Mouse (Mus musculus) forebrain, embryonic 11.5 days (tissue): ENCODE results near the gene Sult2a4. TPM values are rescaled to one million over a fixed set of nuclear protein-coding genes. Genes with fewer than 3 reads are reported as not detected.
"Not testable (repeated sequence)": the region's sequence is repeated elsewhere in the genome, so short reads cannot be mapped to it uniquely, and the experiment has no call there.

Source experiments
- ATAC-seq: fragments of 200-750 bp; cut with Nextera tagmentation; replicated peaks from 2 replicates; pipeline ENCODE4 v1.8.0; 2017; ENCODE audit warnings: moderate TSS enrichment; ENCODE audit not compliant: low FRiP score
- DNase-seq: peaks from one replicate; pipeline ENCODE4 v3.0.0-alpha.2; 2017; ENCODE audit warnings: low spot score
- H3K27ac ChIP-seq: fragments of 300-500 bp; sonication (generic); 2 replicates; pipeline ENCODE4 v1.5.1; 2014; ENCODE audit warnings: low read depth, low read length
- H3K27me3 ChIP-seq: fragments of 300-500 bp; sonication (generic); 2 replicates; pipeline ENCODE4 v1.6.1; 2014; ENCODE audit warnings: mild to moderate bottlenecking, low read length, mixed read lengths; ENCODE audit not compliant: control insufficient read depth, insufficient read depth
- H3K36me3 ChIP-seq: fragments of 300-500 bp; sonication (generic); 2 replicates; pipeline ENCODE4 v1.6.1; 2014; ENCODE audit warnings: mild to moderate bottlenecking, low read length, moderate library complexity, mixed read lengths; ENCODE audit not compliant: control insufficient read depth, insufficient read depth
- H3K4me1 ChIP-seq: fragments of 300-500 bp; sonication (generic); replicated peaks from 2 replicates; pipeline ENCODE4 v1.6.1; 2014; ENCODE audit warnings: low read length, mixed read lengths; ENCODE audit not compliant: control insufficient read depth, insufficient read depth
- H3K4me2 ChIP-seq: fragments of 300-500 bp; sonication (generic); 2 replicates; pipeline ENCODE4 v1.6.1; 2014; ENCODE audit warnings: low read depth, mild to moderate bottlenecking, low read length, moderate library complexity, mixed read lengths; ENCODE audit not compliant: severe bottlenecking
- H3K4me3 ChIP-seq: fragments of 300-500 bp; sonication (generic); 2 replicates; pipeline ENCODE4 v1.5.1; 2014; ENCODE audit warnings: low read depth, low read length
- H3K9ac ChIP-seq: fragments of 300-500 bp; sonication (generic); 2 replicates; pipeline ENCODE4 v1.6.1; 2014; ENCODE audit warnings: low read length
- H3K9me3 ChIP-seq: fragments of 300-500 bp; sonication (generic); 2 replicates; pipeline ENCODE4 v1.6.1; 2016; ENCODE audit warnings: low read length, mixed read lengths; ENCODE audit not compliant: control insufficient read depth
- WGBS: fragments of 180-500 bp; shearing (Covaris S2); extraction: QIAGEN DNeasy Blood & Tissue Kit; methylation state at CpG from one replicate; pipeline ENCODE4 v1.1.7; 2014; 5-methylcytosine and 5-hydroxymethylcytosine counted together
- polyA plus RNA-seq: library from polyadenylated mRNA; unstranded; fragments of >200 nt; fragmentation: Nextera tagmentation; extraction: Ambion mirVana; gene quantifications from 2 replicates; pipeline ENCODE4 v1.2.1, GENCODE M21; 2014

Gene Sult2a4
- polyA plus RNA-seq: not detected in 2 replicates

- H3K36me3 ChIP-seq, H3K27me3 ChIP-seq, H3K9ac ChIP-seq, H3K4me3 ChIP-seq, H3K4me2 ChIP-seq, ATAC-seq, H3K27ac ChIP-seq, H3K4me1 ChIP-seq, DNase-seq, H3K9me3 ChIP-seq: not testable (repeated sequence)
- 95% methylated on average over 6 of the region's 6 CpGs for WGBS
These were observed at the start of gene Sult2a4 for GRCm38 (mm10) chr7:13989507-13989906. Gene Sult2a4, minus strand, starts transcription at chr7:13989607.

GRCm38 (mm10) chr7:14030831-14031230 lies 41.4 kb upstream of the Sult2a4 start:
- not testable (repeated sequence) for H3K4me1 ChIP-seq, H3K9ac ChIP-seq, H3K4me2 ChIP-seq, ATAC-seq, H3K36me3 ChIP-seq, DNase-seq, H3K4me3 ChIP-seq, H3K9me3 ChIP-seq, H3K27me3 ChIP-seq, H3K27ac ChIP-seq

GRCm38 (mm10) chr7:14013083-14013482 lies 23.7 kb upstream of the Sult2a4 start:
- ATAC-seq (no peak), DNase-seq (no peak)
- Histone ChIP-seq H3K4me3 (no peak overlapping the region), H3K9ac (no peak overlapping the region), H3K4me1 (no peaks in the 10 kb centered on the region), H3K4me2 (no peak overlapping the region), H3K9me3 (no peaks in the 10 kb centered on the region; the same call in 1 of the 2 replicates), H3K27me3 (no peaks in the 10 kb centered on the region), H3K27ac (no peak overlapping the region), H3K36me3 (no peaks in the 10 kb centered on the region)
- 89% methylated on average over 8 of the region's 8 CpGs for WGBS

- not testable (repeated sequence) for ATAC-seq, H3K27ac ChIP-seq, DNase-seq, H3K27me3 ChIP-seq, H3K9ac ChIP-seq, H3K4me3 ChIP-seq, H3K4me1 ChIP-seq, H3K36me3 ChIP-seq, H3K4me2 ChIP-seq, H3K9me3 ChIP-seq
These were observed 21.3 kb upstream of the Sult2a4 start for GRCm38 (mm10) chr7:14010686-14011085.

Other genes starting within 250 kb of the Sult2a4 start
- gene Sult2a1, start 152.2 kb downstream of the Sult2a4 start, polyA plus RNA-seq: not detected in 2 replicates
- not detected in 2 replicates for gene Sult2a3, start 133.4 kb upstream of the Sult2a4 start, polyA plus RNA-seq